Mouse (Mus musculus): ENCODE measurements around the gene Adamts8. TPM values are rescaled to one million over a fixed set of nuclear protein-coding genes. Genes with fewer than 3 reads are reported as not detected.

Gene Adamts8
- polyA plus RNA-seq, 1 experiment = 0.57 TPM

DNA sequence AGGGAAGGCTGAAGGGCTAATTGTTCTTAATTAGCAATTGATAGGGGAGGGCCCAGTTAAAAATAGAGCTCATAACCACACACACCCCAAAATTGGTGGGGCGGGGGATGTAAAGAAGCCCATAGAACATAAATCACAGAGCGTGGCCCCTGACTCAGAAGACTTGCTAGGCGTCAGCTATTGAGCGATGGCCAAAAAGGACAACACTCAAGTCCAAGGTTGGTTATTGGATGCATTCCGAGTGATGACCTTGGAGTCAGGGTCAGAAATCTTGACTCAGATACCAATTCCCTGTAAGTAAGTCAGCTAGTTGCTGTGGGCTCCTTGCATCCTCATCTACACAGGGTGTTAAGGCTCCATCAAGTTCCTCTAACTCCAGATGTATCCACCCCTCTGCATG is 39.1 kb upstream of the Adamts8 start:
- WGBS = 97% methylated on average over 5 of the region's 5 CpGs
- H3K4me1 ChIP-seq (replicated peaks; ENCODE audit: control insufficient read depth, insufficient read depth, low read length) = no peaks in the 10 kb centered on the region; the same call in 1 of the 2 replicates
- TF ChIP-seq CTCF (IDR thresholded peaks at IDR 0.05; ENCODE audit: borderline replicate concordance, control insufficient read depth, extremely low read depth, insufficient read depth, low read length, poor library complexity) = no peak
- no peaks in the 10 kb centered on the region for H3K36me3 ChIP-seq (ENCODE audit: control insufficient read depth, insufficient read depth, low read length)
- no peaks in the 10 kb centered on the region for H3K27me3 ChIP-seq (ENCODE audit: control insufficient read depth, insufficient read depth, low read length)
- DNase-seq = no peak
- no peak overlapping the region for H3K4me3 ChIP-seq (ENCODE audit: control insufficient read depth, insufficient read depth, low read length)
- no peak overlapping the region for H3K27ac ChIP-seq (ENCODE audit: control insufficient read depth, insufficient read depth, low read length)

DNA sequence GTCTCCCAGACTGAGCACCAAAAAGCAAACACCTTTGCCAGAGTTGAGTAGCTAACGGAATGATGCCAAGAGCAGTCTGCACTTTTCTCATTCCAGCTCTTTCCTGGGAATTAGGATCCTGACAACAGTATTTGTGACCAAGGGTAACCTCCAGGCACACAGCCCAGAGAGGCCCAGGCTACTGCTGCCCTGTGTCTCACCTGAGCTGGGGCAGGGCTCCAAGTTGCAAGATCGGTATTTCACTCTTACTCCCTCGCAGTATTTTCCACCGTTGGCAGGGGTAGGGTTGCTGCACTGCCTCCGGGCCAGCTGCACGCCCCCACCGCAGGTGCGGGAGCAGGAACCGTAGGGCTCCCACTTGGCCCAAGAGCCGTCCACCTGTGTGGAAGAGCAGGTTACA is 36.5 kb upstream of the Adamts8 start:
- H3K36me3 ChIP-seq (ENCODE audit: control insufficient read depth, insufficient read depth, low read length) = no peaks in the 10 kb centered on the region
- 87% methylated on average over 10 of the region's 10 CpGs for WGBS
- H3K4me1 ChIP-seq (replicated peaks; ENCODE audit: control insufficient read depth, insufficient read depth, low read length) = no peaks in the 10 kb centered on the region; the same call in 1 of the 2 replicates
- TF ChIP-seq CTCF (IDR thresholded peaks at IDR 0.05; ENCODE audit: borderline replicate concordance, control insufficient read depth, extremely low read depth, insufficient read depth, low read length, poor library complexity) (no peak), POLR2A (IDR thresholded peaks at IDR 0.05; ENCODE audit: control insufficient read depth, extremely low read depth, insufficient read depth, low read length, poor library complexity) (no peak)
- H3K27ac ChIP-seq (ENCODE audit: control insufficient read depth, insufficient read depth, low read length) = no peak overlapping the region
- no peak for DNase-seq
- H3K27me3 ChIP-seq (ENCODE audit: control insufficient read depth, insufficient read depth, low read length) = no peaks in the 10 kb centered on the region
- no peak overlapping the region for H3K4me3 ChIP-seq (ENCODE audit: control insufficient read depth, insufficient read depth, low read length)

DNA sequence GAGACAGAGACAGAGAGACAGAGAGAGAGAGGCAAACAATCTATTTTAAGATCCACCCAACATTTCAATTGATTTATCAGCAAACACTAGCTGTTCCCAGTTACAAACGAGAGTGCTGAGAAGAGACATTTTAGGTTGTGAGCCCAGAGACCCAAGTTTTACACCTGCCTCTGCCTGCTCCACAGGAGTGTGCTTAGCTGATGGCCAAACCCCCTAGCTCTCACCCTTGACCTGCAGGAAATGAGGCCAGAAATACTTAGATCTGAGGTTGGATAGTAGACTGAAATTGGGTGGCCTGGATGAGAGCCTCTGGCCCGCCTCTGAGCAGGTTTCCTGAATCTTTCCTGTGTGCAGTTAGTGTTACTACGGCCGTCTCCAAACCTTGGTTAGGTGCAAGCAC is 35.9 kb upstream of the Adamts8 start:
- DNase-seq = no peak
- Histone ChIP-seq H3K4me3 (ENCODE audit: control insufficient read depth, insufficient read depth, low read length) (no peak overlapping the region), H3K27me3 (ENCODE audit: control insufficient read depth, insufficient read depth, low read length) (no peaks in the 10 kb centered on the region), H3K27ac (ENCODE audit: control insufficient read depth, insufficient read depth, low read length) (no peak overlapping the region), H3K4me1 (replicated peaks; ENCODE audit: control insufficient read depth, insufficient read depth, low read length) (no peaks in the 10 kb centered on the region; the same call in 1 of the 2 replicates), H3K36me3 (ENCODE audit: control insufficient read depth, insufficient read depth, low read length) (no peaks in the 10 kb centered on the region)
- TF ChIP-seq CTCF (IDR thresholded peaks at IDR 0.05; ENCODE audit: borderline replicate concordance, control insufficient read depth, extremely low read depth, insufficient read depth, low read length, poor library complexity) (no peak), POLR2A (IDR thresholded peaks at IDR 0.05; ENCODE audit: control insufficient read depth, extremely low read depth, insufficient read depth, low read length, poor library complexity) (no peak)
- WGBS = 76% methylated on average over 4 of the region's 4 CpGs

DNA sequence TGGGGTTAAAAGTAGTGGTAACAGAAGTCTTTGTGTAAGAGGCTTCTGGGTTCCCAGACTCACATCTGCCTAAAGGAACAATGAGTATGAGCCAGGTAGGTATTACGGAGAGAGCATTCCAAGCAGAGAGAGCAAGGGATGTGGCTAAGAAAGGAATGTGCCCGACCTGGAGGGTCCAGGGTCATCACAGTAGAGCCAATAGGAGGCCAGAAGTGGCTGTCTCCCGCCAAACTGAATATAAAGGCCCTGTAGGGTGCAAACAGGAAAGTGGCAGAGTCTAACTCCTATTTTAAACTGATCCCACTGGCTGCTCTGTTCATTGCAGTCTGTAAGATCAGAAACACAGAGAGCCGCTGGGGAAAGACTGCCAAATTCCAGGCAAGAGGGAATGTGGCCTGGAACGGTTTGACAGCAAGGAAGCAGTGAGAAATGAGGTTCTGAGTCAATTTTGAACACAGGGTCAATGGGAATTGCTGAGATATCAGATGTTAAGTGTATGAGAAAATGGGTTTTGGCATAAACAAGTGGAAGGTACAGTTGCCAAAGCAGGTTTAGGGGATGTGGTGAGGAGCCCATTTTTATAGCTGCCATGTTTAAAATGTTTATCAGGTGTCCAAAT is 34.6 kb upstream of the Adamts8 start:
- Histone ChIP-seq H3K36me3 (ENCODE audit: control insufficient read depth, insufficient read depth, low read length) (no peaks in the 10 kb centered on the region), H3K4me1 (replicated peaks; ENCODE audit: control insufficient read depth, insufficient read depth, low read length) (no peaks in the 10 kb centered on the region), H3K27ac (ENCODE audit: control insufficient read depth, insufficient read depth, low read length) (no peak overlapping the region), H3K27me3 (ENCODE audit: control insufficient read depth, insufficient read depth, low read length) (no peaks in the 10 kb centered on the region), H3K4me3 (ENCODE audit: control insufficient read depth, insufficient read depth, low read length) (no peak overlapping the region)
- DNase-seq = no peak
- no peak for TF ChIP-seq POLR2A (IDR thresholded peaks at IDR 0.05; ENCODE audit: control insufficient read depth, extremely low read depth, insufficient read depth, low read length, poor library complexity)
- TF ChIP-seq CTCF (IDR thresholded peaks at IDR 0.05; ENCODE audit: borderline replicate concordance, control insufficient read depth, extremely low read depth, insufficient read depth, low read length, poor library complexity) = no peak
- 74% methylated on average over 5 of the region's 5 CpGs for WGBS

GRCm38 (mm10) chr9:30908296-30908690 is 34.1 kb upstream of the Adamts8 start:
- TF ChIP-seq CTCF (IDR thresholded peaks at IDR 0.05; ENCODE audit: borderline replicate concordance, control insufficient read depth, extremely low read depth, insufficient read depth, low read length, poor library complexity) (no peak), POLR2A (IDR thresholded peaks at IDR 0.05; ENCODE audit: control insufficient read depth, extremely low read depth, insufficient read depth, low read length, poor library complexity) (no peak)
- Histone ChIP-seq H3K4me3 (ENCODE audit: control insufficient read depth, insufficient read depth, low read length) (no peak overlapping the region), H3K27ac (ENCODE audit: control insufficient read depth, insufficient read depth, low read length) (no peak overlapping the region), H3K27me3 (ENCODE audit: control insufficient read depth, insufficient read depth, low read length) (no peaks in the 10 kb centered on the region), H3K36me3 (ENCODE audit: control insufficient read depth, insufficient read depth, low read length) (no peaks in the 10 kb centered on the region), H3K4me1 (replicated peaks; ENCODE audit: control insufficient read depth, insufficient read depth, low read length) (no peaks in the 10 kb centered on the region)
- no peak for DNase-seq
- 93% methylated on average over 5 of the region's 5 CpGs for WGBS

- H3K4me3 ChIP-seq (ENCODE audit: control insufficient read depth, insufficient read depth, low read length) = no peak overlapping the region
- 86% methylated on average over 5 of the region's 5 CpGs for WGBS
- no peak for TF ChIP-seq POLR2A (IDR thresholded peaks at IDR 0.05; ENCODE audit: control insufficient read depth, extremely low read depth, insufficient read depth, low read length, poor library complexity)
- TF ChIP-seq CTCF (IDR thresholded peaks at IDR 0.05; ENCODE audit: borderline replicate concordance, control insufficient read depth, extremely low read depth, insufficient read depth, low read length, poor library complexity) = no peak
- no peaks in the 10 kb centered on the region for H3K36me3 ChIP-seq (ENCODE audit: control insufficient read depth, insufficient read depth, low read length)
- H3K27me3 ChIP-seq (ENCODE audit: control insufficient read depth, insufficient read depth, low read length) = no peaks in the 10 kb centered on the region
- no peak for DNase-seq
- H3K27ac ChIP-seq (ENCODE audit: control insufficient read depth, insufficient read depth, low read length) = no peak overlapping the region
- no peaks in the 10 kb centered on the region for H3K4me1 ChIP-seq (replicated peaks; ENCODE audit: control insufficient read depth, insufficient read depth, low read length)
Observed at GRCm38 (mm10) chr9:30908973-30909372, 33.4 kb upstream of the Adamts8 start.

GRCm38 (mm10) chr9:30910491-30910890 is 31.9 kb upstream of the Adamts8 start:
- no peaks in the 10 kb centered on the region for H3K27me3 ChIP-seq (ENCODE audit: control insufficient read depth, insufficient read depth, low read length)
- no peaks in the 10 kb centered on the region for H3K4me1 ChIP-seq (replicated peaks; ENCODE audit: control insufficient read depth, insufficient read depth, low read length)
- TF ChIP-seq POLR2A (IDR thresholded peaks at IDR 0.05; ENCODE audit: control insufficient read depth, extremely low read depth, insufficient read depth, low read length, poor library complexity) = no peak
- no peak for TF ChIP-seq CTCF (IDR thresholded peaks at IDR 0.05; ENCODE audit: borderline replicate concordance, control insufficient read depth, extremely low read depth, insufficient read depth, low read length, poor library complexity)
- no peak for DNase-seq
- no peak overlapping the region for H3K4me3 ChIP-seq (ENCODE audit: control insufficient read depth, insufficient read depth, low read length)
- no peaks in the 10 kb centered on the region for H3K36me3 ChIP-seq (ENCODE audit: control insufficient read depth, insufficient read depth, low read length)
- WGBS = 89% methylated on average over 5 of the region's 5 CpGs
- H3K27ac ChIP-seq (ENCODE audit: control insufficient read depth, insufficient read depth, low read length) = no peak overlapping the region
